Mouse (Mus musculus) WW6 (cell line): ENCODE measurements around the gene Agpat4.
"Not testable (repeated sequence)": the region's sequence is repeated elsewhere in the genome, so short reads cannot be mapped to it uniquely, and the experiment has no call there.

Source experiments
- DNase-seq: peaks from one replicate; pipeline ENCODE4 v3.0.0-alpha.2; 2013; ENCODE audit warnings: low read depth, low spot score

Agpat4 gene

GRCm38 (mm10) chr17:12122262-12122661 is 3.8 kb downstream of the Agpat4 start:
- DNase-seq, result not testable (repeated sequence)

GRCm38 (mm10) chr17:12123168-12123567 is 4.7 kb downstream of the Agpat4 start:
- DNase-seq, result no peak

- DNase-seq, result no peak
Observed at GRCm38 (mm10) chr17:12127056-12127455, 8.6 kb downstream of the Agpat4 start.

- DNase-seq, result no peak
Observed at GRCm38 (mm10) chr17:12128976-12129375, 10.5 kb downstream of the Agpat4 start.

- DNase-seq, result no peak
Observed at GRCm38 (mm10) chr17:12131171-12131570, 12.7 kb downstream of the Agpat4 start.

- no peak for DNase-seq
Observed at GRCm38 (mm10) chr17:12131581-12131980, 13.1 kb downstream of the Agpat4 start.

- DNase-seq, result no peak
Observed at GRCm38 (mm10) chr17:12132904-12133303, 14.4 kb downstream of the Agpat4 start.

GRCm38 (mm10) chr17:12133985-12134384 is 15.5 kb downstream of the Agpat4 start:
- no peak for DNase-seq

GRCm38 (mm10) chr17:12134975-12135633 is 16.6 kb downstream of the Agpat4 start:
- DNase-seq, result no peak

GRCm38 (mm10) chr17:12138355-12138754 is 19.9 kb downstream of the Agpat4 start:
- no peak for DNase-seq

GRCm38 (mm10) chr17:12143948-12144364 is 25.5 kb downstream of the Agpat4 start:
- DNase-seq, result no peak

GRCm38 (mm10) chr17:12146132-12146681 is 27.7 kb downstream of the Agpat4 start:
- DNase-seq, result no peak

GRCm38 (mm10) chr17:12147830-12148229 is 29.3 kb downstream of the Agpat4 start:
- no peak for DNase-seq

GRCm38 (mm10) chr17:12149232-12149861 is 30.8 kb downstream of the Agpat4 start:
- DNase-seq, result no peak

- no peak for DNase-seq
Observed at GRCm38 (mm10) chr17:12150970-12151369, 32.5 kb downstream of the Agpat4 start.

- DNase-seq, result no peak
Observed at GRCm38 (mm10) chr17:12154260-12154659, 35.8 kb downstream of the Agpat4 start.

- no peak for DNase-seq
Observed at GRCm38 (mm10) chr17:12155236-12155635, 36.7 kb downstream of the Agpat4 start.

- no peak for DNase-seq
Observed at GRCm38 (mm10) chr17:12155872-12156271, 37.4 kb downstream of the Agpat4 start.

GRCm38 (mm10) chr17:12156661-12157060 is 38.2 kb downstream of the Agpat4 start:
- DNase-seq, result no peak

- no peak for DNase-seq
Observed at GRCm38 (mm10) chr17:12157203-12157602, 38.7 kb downstream of the Agpat4 start.

- DNase-seq, result no peak
Observed at GRCm38 (mm10) chr17:12159187-12160060, 40.9 kb downstream of the Agpat4 start.

GRCm38 (mm10) chr17:12160061-12160421 is 41.5 kb downstream of the Agpat4 start:
- DNase-seq, result no peak
